Mouse (Mus musculus): ENCODE measurements around the gene Osbpl9.

Gene Osbpl9

DNA sequence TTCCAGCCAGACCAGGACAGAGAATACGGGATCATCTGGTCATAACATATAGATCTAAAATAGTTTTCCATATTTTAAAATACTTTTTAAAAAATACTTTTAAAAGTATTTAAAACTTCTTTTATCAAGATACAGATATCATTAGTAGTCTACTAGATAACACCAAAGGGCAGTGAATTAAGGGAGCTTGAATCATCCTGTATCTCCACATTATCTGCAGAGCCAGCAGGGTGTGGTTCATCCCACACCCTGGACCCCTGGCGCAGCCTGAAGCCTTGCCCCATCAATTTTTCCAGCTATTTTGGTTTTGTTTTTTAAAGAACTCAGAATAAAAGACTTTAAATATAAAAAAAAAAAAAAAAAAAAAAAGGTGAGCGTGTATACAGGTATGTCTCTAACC, 103.2 kb downstream of the Osbpl9 start:
- no peak for DNase-seq

DNA sequence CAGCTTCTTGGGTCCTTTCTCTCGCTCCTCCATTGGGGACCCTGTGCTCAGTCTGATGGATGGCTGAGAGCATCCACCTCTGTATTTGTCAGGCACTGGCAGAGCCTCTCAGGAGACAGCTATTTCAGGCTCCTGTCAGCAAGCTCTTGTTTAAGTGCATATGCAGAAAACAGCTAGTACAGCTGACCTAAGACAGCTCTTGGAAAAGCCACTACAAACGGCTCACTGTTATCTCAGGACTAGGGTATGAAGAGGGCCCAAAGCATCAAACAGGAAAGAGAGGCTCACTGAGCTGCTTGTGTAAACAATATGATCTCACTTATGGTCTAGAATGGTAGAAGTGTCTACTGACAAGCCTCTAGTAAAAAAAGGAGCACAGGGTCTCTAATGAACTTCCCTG, 107.8 kb downstream of the Osbpl9 start:
- DNase-seq, result no peak

DNA sequence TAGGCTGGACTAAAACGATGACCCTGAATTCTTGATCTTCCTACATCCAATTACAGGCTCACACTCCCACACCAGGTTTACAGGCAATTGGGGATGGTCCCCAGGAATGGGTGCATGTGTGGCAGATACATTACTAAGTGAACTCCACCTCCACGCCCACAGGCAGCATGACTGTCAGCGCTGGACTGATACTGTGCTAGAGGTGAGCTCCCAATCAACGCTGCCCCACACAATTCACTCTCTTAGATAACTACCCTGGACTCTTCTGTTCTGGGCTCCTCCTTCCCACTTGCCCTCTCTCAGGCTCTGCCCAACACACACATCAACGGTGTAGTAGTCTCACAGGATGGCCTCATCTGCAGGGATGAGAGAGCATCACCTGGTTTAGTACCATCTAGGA, 109.7 kb downstream of the Osbpl9 start:
- DNase-seq, result no peak

DNA sequence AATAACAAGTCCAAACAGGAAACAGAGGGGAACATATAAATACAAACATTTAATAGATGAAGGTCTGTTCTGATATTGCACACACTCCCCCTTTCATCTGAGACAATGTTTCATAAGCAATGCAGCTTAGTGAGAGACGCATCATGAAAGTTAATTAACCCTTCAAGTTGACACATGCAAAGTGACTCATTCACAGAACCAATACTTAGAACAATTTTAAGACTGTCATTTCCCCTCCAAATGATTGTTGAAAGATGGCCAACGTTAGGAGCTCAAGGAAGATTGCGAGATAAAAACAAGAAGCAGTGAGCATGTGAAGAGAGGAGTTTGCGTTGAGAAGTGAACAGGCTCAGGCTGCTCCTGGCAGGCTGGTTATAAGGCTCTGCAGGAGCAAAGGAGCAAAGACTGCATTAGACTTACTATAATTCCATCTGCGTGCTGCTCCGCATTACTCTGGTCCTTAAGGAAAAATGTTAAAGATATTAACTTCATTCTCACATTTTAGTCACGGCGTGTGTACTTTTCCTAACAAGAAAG, 110.8 kb downstream of the Osbpl9 start:
- no peak for DNase-seq

DNA sequence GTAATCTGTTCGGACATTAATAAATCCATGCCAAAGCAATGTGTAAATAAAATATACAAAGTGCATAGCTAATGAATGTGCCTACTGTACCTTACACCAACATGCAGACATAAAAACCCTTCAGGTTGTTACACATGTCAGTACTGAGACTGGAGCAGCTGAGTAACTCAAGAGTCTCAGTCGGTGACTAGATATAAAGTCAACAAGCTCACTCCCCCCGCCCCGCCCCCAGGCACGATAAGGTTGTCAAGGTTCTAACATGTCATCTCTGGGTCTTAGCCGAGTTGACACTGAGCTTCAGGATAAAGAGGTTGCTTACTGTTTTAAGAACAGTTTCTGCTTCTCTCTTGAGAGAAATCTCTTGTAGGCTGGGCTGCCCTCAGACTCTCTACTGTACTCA, 112.1 kb downstream of the Osbpl9 start:
- no peak for DNase-seq

DNA sequence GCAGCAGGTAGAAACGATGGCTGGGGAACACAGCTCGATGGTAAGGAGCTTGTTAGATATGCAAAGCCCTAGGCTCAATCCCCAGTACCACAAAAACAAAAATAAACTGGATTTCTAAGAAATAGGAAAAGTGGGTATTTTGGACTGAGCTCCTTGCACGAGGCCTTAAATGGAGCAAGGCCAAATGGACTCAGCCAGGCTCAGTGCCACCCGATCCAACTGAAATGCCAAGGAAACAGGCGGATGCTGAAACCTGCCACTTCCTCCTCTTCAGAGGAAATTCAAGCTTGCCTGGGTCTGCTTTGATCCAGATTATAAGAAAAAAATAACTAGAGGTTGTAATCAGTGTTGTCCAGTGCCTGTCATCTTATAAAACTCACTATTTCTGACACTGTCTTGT, 112.9 kb downstream of the Osbpl9 start:
- no peak for DNase-seq

DNA sequence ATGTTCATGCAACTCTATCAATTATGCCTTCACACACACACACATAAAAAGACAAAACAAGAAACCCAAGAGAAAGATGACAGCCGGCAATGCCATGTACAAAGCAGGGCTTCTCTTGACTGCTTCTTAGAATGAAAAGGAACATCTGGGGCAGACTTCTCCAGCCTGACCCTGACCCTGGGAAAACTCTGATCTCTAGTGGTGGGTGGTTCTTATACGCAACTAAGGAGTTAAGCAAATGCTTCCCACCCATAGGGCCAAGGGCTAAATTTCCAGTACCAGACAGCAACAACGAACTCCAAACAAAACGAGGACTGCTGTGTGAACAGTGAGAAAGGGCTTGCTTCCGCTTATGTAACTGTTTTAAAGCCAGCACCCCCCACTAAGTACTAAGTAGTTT, 122.0 kb downstream of the Osbpl9 start:
- no peak for DNase-seq

DNA sequence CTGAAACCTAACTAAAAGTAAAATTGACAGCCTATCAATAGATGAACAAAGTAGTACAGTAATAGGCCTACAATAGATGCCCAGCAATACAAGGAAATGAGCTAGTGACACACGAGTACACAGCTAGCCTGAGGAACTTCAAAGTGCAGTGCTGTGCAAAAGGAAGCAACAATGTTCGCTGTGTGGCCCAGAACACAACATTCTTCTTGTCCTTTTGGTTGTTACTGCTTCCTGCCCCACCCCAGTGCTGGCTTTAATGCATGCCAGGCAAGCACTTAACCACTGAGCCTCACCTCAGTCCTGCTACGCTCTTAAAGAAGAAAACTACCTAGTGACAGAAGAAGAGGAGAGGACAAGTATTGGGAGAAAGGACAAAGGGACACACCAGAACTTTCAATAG, 122.4 kb downstream of the Osbpl9 start:
- DNase-seq, result no peak

DNA sequence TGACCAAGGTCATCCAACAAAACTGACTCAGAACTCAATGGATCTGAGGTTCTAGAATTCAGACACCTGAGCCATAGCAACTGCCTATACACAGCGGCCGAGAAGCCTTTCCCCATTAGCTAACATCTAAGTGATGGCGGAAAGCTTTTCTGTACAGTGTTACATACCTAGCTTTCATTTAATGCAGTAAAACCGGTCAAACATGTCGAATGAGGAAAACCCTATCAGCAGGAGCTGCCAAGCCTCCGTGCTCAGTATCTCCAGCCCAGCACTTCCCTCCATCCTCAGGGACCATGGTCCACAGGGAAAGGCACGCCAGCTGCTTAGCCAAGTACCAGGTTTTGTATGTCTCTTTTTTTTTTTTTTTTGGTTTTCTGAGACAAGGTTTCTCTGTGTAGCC, 123.1 kb downstream of the Osbpl9 start:
- DNase-seq, result no peak

DNA sequence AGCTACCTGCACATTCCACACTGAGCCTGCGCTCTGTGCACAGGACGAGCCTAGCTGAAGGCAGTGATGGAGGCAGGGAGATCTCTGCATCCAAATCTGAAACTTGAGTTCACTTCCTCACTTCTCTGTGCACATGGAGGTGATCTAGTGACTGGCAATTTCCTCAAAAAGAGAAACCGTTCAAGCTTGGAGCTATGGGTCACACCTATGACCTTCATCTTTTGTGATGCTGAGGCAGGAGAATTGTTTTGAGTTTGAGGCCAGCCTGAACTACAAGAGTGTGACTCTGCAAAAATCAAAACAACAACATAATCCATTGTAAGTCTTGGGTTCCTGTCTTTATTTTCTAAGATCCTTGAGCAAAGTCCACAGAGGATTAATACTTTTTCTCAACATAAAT, 128.8 kb downstream of the Osbpl9 start:
- no peak for DNase-seq

DNA sequence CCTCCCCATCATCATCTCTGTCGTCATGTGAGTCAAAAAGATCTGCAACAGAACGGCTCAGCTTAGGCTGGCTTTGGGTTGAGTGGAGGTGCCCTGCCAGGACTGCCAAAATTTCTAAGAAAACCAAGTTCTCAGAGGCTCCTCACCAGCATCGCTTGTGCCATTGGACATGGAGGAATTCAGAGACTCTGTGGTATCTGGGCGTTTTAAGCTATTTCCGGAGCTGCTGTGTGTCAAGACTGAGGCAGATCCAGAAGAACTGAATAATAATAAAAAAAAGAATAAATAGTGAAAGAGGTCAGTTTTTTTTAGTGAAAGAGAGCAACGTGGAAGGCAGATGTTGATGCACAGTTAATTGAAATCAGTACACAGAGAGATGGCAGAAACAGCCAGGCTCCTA, 129.2 kb downstream of the Osbpl9 start:
- no peak for DNase-seq

DNA sequence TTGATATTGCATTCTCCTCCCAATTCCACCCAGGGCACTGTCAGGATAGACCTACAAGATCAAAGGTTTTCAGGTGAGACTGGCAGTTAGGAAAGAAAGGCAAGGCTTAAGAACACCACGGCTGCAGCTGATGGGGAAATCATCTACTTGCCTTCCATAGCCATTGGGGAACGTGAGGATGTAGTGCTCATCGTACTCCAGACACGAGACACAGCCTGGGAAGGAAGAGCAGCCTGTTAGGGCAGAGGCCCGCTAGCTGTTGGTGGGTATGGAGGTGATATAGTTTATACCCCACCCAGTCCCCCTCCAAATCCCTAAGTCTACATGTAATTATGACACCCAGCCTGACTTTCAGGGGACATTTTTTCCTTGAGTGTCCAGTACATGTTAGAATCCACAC, 136.4 kb downstream of the Osbpl9 start:
- DNase-seq, result no peak

DNA sequence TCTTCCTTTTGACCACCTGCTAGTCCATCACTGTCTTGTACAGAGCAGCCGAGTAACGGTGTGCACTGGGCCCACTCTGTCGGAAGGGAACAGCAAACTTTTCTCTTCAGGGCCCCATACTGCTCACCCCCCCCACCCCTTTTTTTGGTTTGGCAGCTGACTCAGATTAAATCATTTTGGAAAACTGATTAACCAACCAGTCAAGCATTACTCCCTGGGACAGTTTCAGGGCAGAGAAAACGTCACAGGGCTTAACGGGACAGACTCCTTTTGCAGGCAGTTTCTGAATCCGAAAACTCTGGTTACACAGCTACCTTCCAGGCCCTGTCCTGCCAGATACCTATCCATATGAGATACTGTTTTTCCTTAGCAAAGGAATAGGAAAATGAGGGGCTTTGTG, 137.1 kb downstream of the Osbpl9 start:
- no peak for DNase-seq

DNA sequence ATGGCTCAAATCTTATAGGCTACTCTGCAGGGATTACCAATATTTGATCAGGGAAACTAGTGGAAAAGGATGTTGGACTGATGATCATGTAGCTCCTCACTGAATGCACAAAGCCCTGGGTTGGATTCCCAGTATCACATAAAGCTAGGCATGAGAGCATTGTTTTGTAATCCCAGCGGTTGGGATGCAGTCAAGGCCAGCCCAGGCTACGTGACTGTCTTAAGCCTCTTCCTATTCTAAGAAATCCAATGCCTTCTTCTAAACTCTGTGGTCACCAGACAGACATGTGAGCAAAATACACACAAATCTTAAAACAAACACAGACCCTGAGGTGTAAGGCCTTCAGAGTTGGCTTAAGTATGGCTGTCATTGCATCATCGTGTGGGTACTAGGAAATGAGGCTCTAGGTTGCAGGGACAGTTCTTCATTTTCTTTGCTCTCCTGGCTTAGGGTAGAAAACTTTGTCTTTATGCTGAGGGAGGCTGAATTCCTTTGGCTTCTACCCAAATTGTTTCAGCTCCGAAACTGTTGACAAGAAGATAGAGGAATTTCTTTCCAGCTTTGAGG, 142.7 kb downstream of the Osbpl9 start:
- DNase-seq, result no peak

DNA sequence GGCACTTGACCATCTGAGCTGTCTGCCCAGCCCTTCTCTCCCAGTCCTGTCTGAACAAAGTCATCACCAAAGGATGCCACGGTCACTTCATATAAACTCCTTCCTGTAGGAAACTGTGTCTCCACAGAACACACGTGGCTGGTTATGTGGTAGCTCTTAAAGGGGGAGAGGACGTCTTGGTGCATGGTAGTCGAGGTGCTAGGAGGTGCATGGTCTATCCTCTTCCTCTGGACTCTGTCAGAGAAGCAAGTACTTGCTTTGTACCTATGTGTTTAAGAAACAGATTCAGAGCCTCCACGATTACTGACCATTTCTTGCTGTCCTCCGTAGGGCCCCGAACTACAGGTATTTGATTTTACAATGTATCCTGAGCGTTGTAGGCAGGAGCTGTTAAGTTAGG, 144.4 kb downstream of the Osbpl9 start:
- DNase-seq, result no peak

DNA sequence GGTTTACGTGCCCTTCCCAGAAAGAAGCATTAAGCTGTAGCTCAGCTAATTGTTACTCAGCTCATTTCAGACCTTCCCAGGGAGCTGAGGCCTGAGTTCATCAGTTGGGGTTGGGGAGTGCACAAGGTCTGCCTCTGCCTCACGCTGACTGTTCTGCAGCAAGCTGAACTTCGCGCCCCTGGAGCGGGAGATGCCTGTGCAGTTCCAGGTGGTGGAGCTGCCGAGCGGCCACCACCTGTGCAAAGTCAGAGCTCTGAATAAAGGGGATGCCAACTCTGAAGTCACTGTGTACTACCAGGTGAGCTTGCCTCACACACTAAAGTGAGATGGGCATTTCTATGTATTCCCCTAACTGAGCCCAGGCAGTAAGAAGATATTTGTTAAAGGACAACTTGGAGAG, 145.7 kb downstream of the Osbpl9 start:
- DNase-seq, result peak; percentile 21

DNA sequence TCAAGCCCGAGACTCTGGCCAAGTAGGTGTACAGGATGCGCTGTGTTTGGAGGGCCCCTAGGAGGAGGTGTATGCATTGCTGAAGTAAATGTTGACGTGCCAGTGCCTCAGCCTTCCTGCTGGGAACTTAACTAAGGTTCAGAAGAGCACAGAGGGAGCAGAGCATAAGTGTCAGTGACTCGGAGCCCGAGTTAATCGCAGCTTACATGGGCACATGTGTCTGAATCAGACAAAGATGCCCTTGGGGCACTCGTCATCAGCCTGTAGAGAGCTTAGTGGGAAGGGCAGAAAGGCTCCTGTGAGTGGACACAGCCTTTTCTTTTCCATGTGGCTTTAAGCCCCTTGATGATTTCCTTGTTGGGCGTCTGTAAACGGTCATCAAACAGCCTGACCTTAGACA, 148.1 kb downstream of the Osbpl9 start:
- no peak for DNase-seq

DNA sequence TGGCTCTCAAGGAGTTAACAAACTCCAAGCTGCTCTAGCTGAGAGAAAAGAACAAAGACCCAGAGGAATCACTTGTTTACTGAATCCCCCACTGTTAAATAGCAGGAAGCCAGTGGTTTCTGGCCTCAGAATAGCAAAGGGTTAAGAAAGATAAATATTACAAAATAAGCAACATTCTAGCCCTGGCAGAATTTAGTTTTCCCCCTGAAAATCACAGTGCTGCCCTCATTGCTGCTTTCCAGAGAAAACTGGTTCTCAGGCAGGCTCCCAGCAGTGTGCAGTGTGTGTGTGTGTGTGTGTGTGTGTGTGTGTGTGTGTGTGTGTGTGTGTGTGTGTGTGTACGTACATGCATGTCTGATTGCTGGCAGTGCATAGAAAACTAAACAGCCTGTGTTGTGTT, 149.8 kb downstream of the Osbpl9 start:
- DNase-seq, result no peak

DNA sequence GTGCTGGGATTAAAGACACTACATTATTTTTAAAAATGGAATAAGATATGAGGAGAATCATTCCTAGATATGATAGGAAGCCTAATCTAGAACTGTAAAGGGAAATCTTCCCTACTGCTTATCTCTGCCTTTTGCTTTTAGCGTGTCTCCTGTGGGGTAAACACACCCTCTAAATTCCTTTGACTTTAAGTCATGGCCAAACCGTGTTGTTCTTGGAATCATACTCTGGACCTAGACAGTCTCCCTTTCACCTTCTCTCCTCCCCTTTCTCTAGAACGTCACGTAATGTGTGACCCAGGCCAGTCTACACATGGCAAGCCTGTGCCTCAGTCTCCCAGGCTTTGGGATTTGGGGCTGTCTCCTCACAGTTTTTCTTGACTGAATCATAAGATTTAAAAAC, 153.8 kb downstream of the Osbpl9 start:
- no peak for DNase-seq

DNA sequence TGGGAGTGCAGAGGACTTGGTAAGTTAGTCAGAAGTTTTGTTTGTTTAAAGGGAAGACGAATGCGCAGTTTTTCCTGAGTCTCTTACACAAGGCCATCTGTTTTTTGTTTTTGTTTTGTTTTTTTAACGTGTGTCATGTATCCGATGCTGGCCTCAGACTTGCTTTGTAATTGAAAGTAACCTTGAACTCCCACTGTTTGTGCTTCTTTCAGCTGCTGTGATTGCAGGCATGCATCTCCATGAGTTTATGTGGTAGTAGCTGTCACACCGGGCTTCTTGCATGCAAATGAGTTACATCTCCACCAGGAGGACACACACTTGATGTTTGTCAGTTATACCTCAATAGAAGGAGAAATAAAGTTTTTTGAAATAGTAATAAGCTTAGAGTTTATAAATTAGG, 158.3 kb downstream of the Osbpl9 start:
- no peak for DNase-seq

DNA sequence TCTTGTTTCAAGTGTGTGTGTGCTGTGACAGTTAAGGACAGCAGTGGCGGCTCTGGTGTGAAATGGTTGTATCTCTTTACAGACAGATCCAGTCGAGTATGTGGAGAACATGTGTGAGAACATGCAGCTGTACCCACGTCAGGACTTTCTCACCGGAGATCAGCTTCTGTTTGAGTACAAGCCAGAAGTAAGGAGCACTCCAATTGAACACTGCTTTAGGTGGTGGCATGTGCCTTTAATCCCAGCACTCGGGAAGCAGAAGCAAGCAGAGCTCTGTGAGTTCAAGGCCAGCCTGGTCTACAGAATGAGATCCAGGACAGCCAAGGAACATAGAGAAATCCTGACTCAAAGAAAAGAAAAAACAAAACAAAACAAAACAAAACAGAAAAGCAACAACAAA, 158.8 kb downstream of the Osbpl9 start:
- DNase-seq, result no peak

DNA sequence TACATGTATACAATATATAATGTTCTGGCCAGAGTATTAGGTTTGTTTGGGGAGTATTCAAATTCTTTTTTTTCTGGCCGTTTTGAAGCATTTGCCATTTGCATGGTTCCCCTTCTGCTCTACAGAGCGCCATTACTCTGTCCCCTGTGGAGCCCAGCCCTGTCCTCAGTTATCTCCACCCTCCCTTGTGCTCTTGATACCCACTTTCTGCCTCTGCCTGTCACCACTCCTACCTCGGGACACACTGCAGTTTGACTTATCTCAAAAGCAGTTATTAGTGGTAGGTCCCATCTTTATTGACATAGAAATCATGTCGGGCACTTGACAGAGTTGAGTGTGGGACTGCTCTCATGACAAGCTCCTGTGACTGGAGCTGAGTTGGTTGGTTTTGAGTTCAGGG, 159.3 kb downstream of the Osbpl9 start:
- no peak for DNase-seq

DNA sequence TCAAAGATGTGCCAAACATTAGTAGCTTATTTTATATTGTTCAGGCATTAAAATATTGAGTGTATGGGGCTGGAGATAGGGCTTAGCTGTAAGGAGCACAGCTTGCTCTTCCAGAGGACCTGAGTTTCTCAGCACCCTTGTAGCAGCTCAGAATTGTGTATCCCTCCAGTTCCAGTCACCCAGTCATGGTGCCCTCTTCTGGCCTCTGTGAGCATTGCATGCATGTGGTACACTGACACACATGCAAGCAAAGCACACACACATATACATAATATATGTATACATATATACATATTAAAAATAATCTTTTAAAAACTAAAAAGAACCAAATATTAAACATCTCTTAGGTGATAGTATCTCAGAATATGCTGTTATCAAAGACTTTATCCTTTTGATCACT, 165.7 kb downstream of the Osbpl9 start:
- peak; percentile 86 for DNase-seq

DNA sequence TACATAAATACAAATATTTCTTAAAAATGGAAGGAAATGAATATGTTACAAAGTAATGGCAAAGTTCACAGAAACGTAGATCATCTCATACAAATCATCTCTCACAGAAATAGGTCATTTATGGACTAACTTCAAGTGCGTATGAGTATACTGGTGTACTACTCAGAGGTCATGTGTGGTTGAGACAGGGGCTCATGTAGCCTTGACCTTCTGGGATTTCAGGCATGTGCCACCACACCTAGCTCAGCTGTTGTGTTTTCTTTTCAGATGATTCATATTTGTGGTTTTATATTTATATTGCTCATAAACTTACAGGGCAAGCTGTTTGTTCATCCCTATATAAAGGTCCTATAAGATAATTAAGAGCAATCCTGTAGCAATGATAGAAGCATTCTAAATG, 171.8 kb downstream of the Osbpl9 start:
- DNase-seq, result no peak

DNA sequence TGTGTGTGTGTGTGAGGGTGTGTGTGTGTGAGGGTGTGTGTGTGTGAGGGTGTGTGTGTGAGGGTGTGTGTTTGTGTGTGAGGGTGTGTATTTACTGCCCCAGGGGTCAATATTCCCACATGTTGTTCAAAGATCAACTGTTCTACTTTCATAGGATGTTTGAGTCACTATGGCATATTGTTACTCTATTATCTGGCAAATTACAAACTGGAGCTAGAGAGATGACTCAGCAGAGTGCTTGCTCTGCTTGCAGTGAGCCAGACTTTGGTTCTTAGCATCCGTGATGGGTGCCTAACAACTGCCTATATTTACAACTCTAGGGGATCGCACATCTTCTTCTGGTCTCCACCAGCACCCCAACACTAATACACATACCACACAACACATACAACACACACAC, 172.2 kb downstream of the Osbpl9 start:
- DNase-seq, result no peak

DNA sequence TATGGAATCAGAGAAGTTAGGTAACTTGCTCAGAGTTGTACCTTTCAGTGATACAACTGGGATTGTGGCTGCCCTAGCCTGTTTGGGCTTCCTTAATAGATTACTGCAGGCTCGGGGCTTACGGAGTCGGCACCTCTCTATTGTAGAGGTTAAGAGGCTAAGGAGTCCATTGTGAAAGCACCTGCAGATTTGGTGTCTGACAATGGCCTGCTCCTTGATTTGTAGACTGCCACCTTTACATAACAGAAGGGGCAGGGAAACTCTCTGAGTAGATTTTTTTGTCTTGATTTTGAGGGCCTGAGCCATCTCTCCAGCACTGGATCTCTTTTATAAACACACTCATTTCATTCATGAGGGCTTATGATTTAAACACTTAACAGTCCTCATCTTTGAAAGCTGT, 175.5 kb downstream of the Osbpl9 start:
- no peak for DNase-seq
